Mouse (Mus musculus): ENCODE data around the gene Tulp4. TPM values are rescaled to one million over a fixed set of nuclear protein-coding genes. Genes with fewer than 3 reads are reported as not detected.
A peak's percentile ranks its signal among the peaks of the same experiment; 100 is the strongest.

The Tulp4 gene
- total and polyA plus RNA-seq, 2 experiments from 2014 or later = 91.9 to 218 TPM

- Histone ChIP-seq H3K36me3 (ENCODE audit: insufficient read depth, low read length) (peaks cover 6% of the 10 kb centered on the region), H3K4me3 (ENCODE audit: low read length) (peak within 1 kb of the TSS; percentile 94), H3K4me2 (ENCODE audit: low read depth, low read length) (peak within 1 kb of the TSS; percentile 84), H3K27ac (peak within 1 kb of the TSS; percentile 87), H3K9ac (replicated peaks; ENCODE audit: low read length) (peak within 1 kb of the TSS; percentile 86), H3K27me3 (ENCODE audit: insufficient read depth, low read length) (no peaks in the 10 kb centered on the region), H3K9me3 (ENCODE audit: low read length) (no peaks in the 10 kb centered on the region), H3K4me1 (ENCODE audit: insufficient read depth, low read length) (peaks cover 11% of the 10 kb centered on the region; the same call in 1 of the 2 replicates)
- DNase-seq (ENCODE audit: low spot score) (peak; percentile 98), ATAC-seq (peak; percentile 97)
- WGBS = under 1% methylated on average over 68 of the region's 70 CpGs
- TF ChIP-seq CTCF (IDR thresholded peaks at IDR 0.05; ENCODE audit: low read depth) = peak; percentile 10; the same call in 1 of the 2 replicates
These were observed 26.7 kb upstream of the Tulp4 start, which contains the start of the genes Serac1 and Gtf2h5 for GRCm38 (mm10) chr17:6079287-6080122. Gene Serac1, minus strand, starts transcription at chr17:6079741. Gene Gtf2h5, plus strand, starts transcription at chr17:6079786.

- no peaks in the 10 kb centered on the region for H3K27me3 ChIP-seq (ENCODE audit: insufficient read depth, low read length)
- ATAC-seq (no peak), DNase-seq (ENCODE audit: low spot score) (no peak)
- H3K4me2 ChIP-seq (ENCODE audit: low read depth, low read length) = no peak overlapping the region
- H3K4me1 ChIP-seq (ENCODE audit: insufficient read depth, low read length) = peaks cover 11% of the 10 kb centered on the region; the same call in 1 of the 2 replicates
- H3K4me3 ChIP-seq (ENCODE audit: low read length) = no peak overlapping the region
- H3K36me3 ChIP-seq (ENCODE audit: insufficient read depth, low read length) = peaks cover 13% of the 10 kb centered on the region
- TF ChIP-seq CTCF (IDR thresholded peaks at IDR 0.05; ENCODE audit: low read depth) = no peak
- H3K27ac ChIP-seq = no peak overlapping the region
- 89% methylated on average over 5 of the region's 5 CpGs for WGBS
- H3K9me3 ChIP-seq (ENCODE audit: low read length) = no peaks in the 10 kb centered on the region
- H3K9ac ChIP-seq (replicated peaks; ENCODE audit: low read length) = no peak overlapping the region
These were observed 22.8 kb upstream of the Tulp4 start for GRCm38 (mm10) chr17:6083323-6083890.

DNA sequence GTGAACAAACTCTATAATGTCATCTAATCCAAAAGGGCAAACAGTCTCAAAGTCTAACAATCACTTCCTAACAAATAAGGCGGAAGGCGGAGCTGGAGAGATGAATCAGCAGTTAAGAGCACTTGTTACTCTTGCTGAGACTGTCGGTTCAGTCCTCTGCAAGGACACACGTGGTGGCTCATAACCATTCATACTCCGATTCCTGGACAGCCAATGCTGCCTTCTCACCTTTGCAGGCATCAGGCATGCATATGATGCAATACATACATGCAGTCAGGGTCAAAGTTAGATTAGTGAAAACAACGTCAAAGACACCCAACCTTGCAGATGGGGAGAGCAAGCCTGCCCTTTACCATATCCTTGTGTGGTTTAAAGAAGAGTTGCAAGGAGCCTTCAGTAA is 14.6 kb upstream of the Tulp4 start:
- H3K4me2 ChIP-seq (ENCODE audit: low read depth, low read length) = no peak overlapping the region
- 92% methylated on average over 6 of the region's 6 CpGs for WGBS
- H3K4me3 ChIP-seq (ENCODE audit: low read length) = no peak overlapping the region
- no peak for DNase-seq (ENCODE audit: low spot score)
- no peaks in the 10 kb centered on the region for H3K9me3 ChIP-seq (ENCODE audit: low read length)
- no peaks in the 10 kb centered on the region for H3K27me3 ChIP-seq (ENCODE audit: insufficient read depth, low read length)
- H3K4me1 ChIP-seq (ENCODE audit: insufficient read depth, low read length) = no peaks in the 10 kb centered on the region
- H3K36me3 ChIP-seq (ENCODE audit: insufficient read depth, low read length) = no peaks in the 10 kb centered on the region
- no peak overlapping the region for H3K9ac ChIP-seq (replicated peaks; ENCODE audit: low read length)
- H3K27ac ChIP-seq = no peak overlapping the region
- ATAC-seq = no peak
- TF ChIP-seq CTCF (IDR thresholded peaks at IDR 0.05; ENCODE audit: low read depth) = no peak

DNA sequence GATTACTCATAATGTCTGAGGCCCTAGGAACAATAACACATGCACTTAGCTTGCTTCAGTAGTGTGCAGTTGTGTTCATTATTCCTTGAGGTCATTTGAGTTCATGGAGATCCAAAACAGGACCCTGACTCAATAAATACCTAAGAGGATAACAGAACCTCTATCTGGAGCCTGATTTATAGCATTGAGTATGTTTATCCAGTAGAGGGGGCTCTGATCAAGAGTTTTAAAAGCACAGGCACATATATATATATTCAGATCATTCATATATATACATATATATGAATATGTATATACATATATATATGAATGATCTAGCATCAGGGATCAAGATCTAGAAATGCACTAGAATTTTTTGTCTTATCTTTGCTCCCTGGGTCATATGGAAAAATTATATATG is 10.7 kb upstream of the Tulp4 start:
- H3K4me2 ChIP-seq (ENCODE audit: low read depth, low read length) = no peak overlapping the region
- no peak overlapping the region for H3K27ac ChIP-seq
- H3K9ac ChIP-seq (replicated peaks; ENCODE audit: low read length) = no peak overlapping the region
- H3K4me3 ChIP-seq (ENCODE audit: low read length) = no peak overlapping the region
- no peak for DNase-seq (ENCODE audit: low spot score)
- no peaks in the 10 kb centered on the region for H3K9me3 ChIP-seq (ENCODE audit: low read length)
- H3K36me3 ChIP-seq (ENCODE audit: insufficient read depth, low read length) = no peaks in the 10 kb centered on the region
- peak; percentile 26; the same call in 1 of the 2 replicates for TF ChIP-seq CTCF (IDR thresholded peaks at IDR 0.05; ENCODE audit: low read depth)
- no peak for ATAC-seq
- H3K4me1 ChIP-seq (ENCODE audit: insufficient read depth, low read length) = no peaks in the 10 kb centered on the region
- no peaks in the 10 kb centered on the region for H3K27me3 ChIP-seq (ENCODE audit: insufficient read depth, low read length)

DNA sequence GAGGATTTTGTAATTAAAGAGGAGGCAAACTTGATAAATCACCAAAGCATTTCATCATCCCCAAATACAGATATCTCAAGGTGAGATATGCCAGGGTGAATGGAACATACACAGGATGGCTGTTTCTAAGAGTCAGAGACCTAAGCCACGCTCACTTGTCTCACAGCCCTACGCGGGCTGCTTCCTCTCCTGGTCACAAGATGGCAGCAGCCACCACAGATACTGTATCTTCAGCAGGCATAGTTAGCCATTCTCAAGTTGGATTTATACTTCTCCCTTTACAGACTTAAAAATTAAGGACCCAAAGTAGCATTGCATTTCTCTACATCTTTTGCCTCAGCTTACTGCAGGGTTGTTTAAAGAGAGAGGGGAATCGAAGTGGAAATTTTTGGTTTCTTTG is 8.4 kb upstream of the Tulp4 start:
- H3K4me1 ChIP-seq (ENCODE audit: insufficient read depth, low read length) = no peaks in the 10 kb centered on the region
- H3K27ac ChIP-seq = no peak overlapping the region
- no peak overlapping the region for H3K4me3 ChIP-seq (ENCODE audit: low read length)
- no peaks in the 10 kb centered on the region for H3K9me3 ChIP-seq (ENCODE audit: low read length)
- 28% methylated on average over 4 of the region's 4 CpGs for WGBS
- H3K27me3 ChIP-seq (ENCODE audit: insufficient read depth, low read length) = no peaks in the 10 kb centered on the region
- no peak overlapping the region for H3K9ac ChIP-seq (replicated peaks; ENCODE audit: low read length)
- DNase-seq (ENCODE audit: low spot score) = peak; percentile 81
- TF ChIP-seq CTCF (IDR thresholded peaks at IDR 0.05; ENCODE audit: low read depth) = peak; percentile 90
- ATAC-seq = peak; percentile 64; the same call in 1 of the 2 replicates
- no peaks in the 10 kb centered on the region for H3K36me3 ChIP-seq (ENCODE audit: insufficient read depth, low read length)
- H3K4me2 ChIP-seq (ENCODE audit: low read depth, low read length) = no peak overlapping the region

DNA sequence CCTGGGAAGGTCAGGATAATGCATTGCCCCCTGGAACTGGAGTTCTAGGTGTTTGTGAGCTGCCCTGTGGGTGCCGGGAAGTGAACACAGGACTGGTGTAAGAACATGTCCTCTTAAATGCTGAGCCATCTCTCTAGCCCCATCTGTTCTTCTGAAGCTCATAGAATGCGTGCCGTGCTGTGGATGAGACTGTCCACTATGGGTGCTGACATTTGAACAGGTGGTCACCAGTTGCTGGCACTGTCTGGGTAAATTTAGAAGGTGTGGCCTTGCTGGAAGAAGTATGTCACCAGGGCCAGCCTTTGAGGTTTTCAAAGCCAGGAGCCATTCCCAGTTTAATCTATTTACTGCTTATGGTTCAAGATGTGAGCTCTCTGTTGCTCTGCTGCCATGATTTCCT is 4.0 kb upstream of the Tulp4 start:
- H3K27ac ChIP-seq = no peak overlapping the region
- DNase-seq (ENCODE audit: low spot score) (no peak), ATAC-seq (no peak)
- H3K27me3 ChIP-seq (ENCODE audit: insufficient read depth, low read length) = no peaks in the 10 kb centered on the region
- TF ChIP-seq CTCF (IDR thresholded peaks at IDR 0.05; ENCODE audit: low read depth) = no peak
- H3K36me3 ChIP-seq (ENCODE audit: insufficient read depth, low read length) = no peaks in the 10 kb centered on the region
- H3K4me1 ChIP-seq (ENCODE audit: insufficient read depth, low read length) = no peaks in the 10 kb centered on the region
- H3K4me3 ChIP-seq (ENCODE audit: low read length) = no peak overlapping the region
- H3K9me3 ChIP-seq (ENCODE audit: low read length) = no peaks in the 10 kb centered on the region
- 89% methylated on average over 3 of the region's 3 CpGs for WGBS
- no peak overlapping the region for H3K9ac ChIP-seq (replicated peaks; ENCODE audit: low read length)
- no peak overlapping the region for H3K4me2 ChIP-seq (ENCODE audit: low read depth, low read length)

Data from hindbrain, postnatal 0 days (tissue).